Mouse (Mus musculus) small intestine, adult 2 months (tissue): Measurements from ENCODE around the gene Lpar2.

Source experiments
- CTCF ChIP-seq: fragments of 200-500 bp; IDR thresholded peaks from 2 replicates; pipeline ENCODE4 v1.5.1; 2012; ENCODE audit warnings: low read depth, mild to moderate bottlenecking, control low read depth, inconsistent platforms, low read length, moderate library complexity, mixed read lengths; ENCODE audit not compliant: insufficient replicate concordance, insufficient read length; ENCODE audit errors: extremely low read depth
- POLR2A ChIP-seq: fragments of 200-500 bp; IDR thresholded peaks from 2 replicates; pipeline ENCODE4 v1.6.1; 2012; ENCODE audit warnings: low read depth, mild to moderate bottlenecking, control low read depth, inconsistent platforms, low read length, moderate library complexity

DNA sequence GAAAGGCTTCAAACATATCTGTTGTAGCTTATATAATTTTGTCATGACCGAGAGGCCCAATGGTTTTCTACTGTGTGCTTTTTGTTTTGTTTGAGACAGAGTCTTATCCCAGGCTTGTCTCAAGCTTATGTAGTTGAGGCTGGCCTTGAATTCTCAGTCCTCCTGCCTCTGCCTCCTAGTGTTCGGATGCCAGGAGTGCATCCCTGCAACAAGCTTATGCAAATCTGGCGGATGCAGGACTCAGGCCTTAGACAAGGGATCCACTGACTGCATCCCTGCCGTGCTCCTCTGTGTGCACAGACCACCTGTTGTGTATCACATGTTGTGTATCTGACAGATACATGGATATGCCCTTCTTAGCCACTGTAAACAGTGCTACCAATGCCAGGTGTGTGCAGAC lies 38.6 kb downstream of the Lpar2 start:
- no peak for TF ChIP-seq POLR2A
- TF ChIP-seq CTCF, result peak; percentile 31; the same call in 1 of the 2 replicates
